Mouse (Mus musculus) forebrain, embryonic 16.5 days (tissue): ENCODE results near the gene Thada. TPM values are rescaled to one million over a fixed set of nuclear protein-coding genes. Genes with fewer than 3 reads are reported as not detected.

Experiments
- ATAC-seq: fragments of 200-750 bp; cut with Nextera tagmentation; 2 replicates; pipeline ENCODE4 v1.8.0; 2017; ENCODE audit warnings: mild to moderate bottlenecking, moderate library complexity
- H3K27ac ChIP-seq: fragments of 300-500 bp; sonication (generic); 2 replicates; pipeline ENCODE4 v1.5.1; 2014; ENCODE audit warnings: low read length, control low read depth
- H3K27me3 ChIP-seq: fragments of 300-500 bp; sonication (generic); replicated peaks from 2 replicates; pipeline ENCODE4 v1.6.1; 2014; ENCODE audit warnings: low read length; ENCODE audit not compliant: control insufficient read depth, insufficient read depth
- H3K36me3 ChIP-seq: fragments of 300-500 bp; sonication (generic); 2 replicates; pipeline ENCODE4 v1.6.1; 2014; ENCODE audit not compliant: control insufficient read depth, insufficient read depth
- H3K4me1 ChIP-seq: fragments of 300-500 bp; sonication (generic); replicated peaks from 2 replicates; pipeline ENCODE4 v1.6.1; 2014; ENCODE audit warnings: low read length; ENCODE audit not compliant: control insufficient read depth, insufficient read depth
- H3K4me2 ChIP-seq: fragments of 300-500 bp; sonication (generic); 2 replicates; pipeline ENCODE4 v1.6.1; 2014; ENCODE audit warnings: mild to moderate bottlenecking, low read length, control low read depth
- H3K4me3 ChIP-seq: fragments of 300-500 bp; sonication (generic); replicated peaks from 2 replicates; pipeline ENCODE4 v1.5.1; 2014; ENCODE audit warnings: mild to moderate bottlenecking, low read length, control low read depth
- H3K9ac ChIP-seq: fragments of 300-500 bp; sonication (generic); replicated peaks from 2 replicates; pipeline ENCODE4 v1.6.1; 2014; ENCODE audit warnings: low read depth, low read length, control low read depth
- H3K9me3 ChIP-seq: fragments of 300-500 bp; sonication (generic); 2 replicates; pipeline ENCODE4 v1.6.1; 2016; ENCODE audit warnings: low read length; ENCODE audit not compliant: control insufficient read depth
- whole genome bisulfite sequencing: fragments of 180-500 bp; shearing (Covaris S2); extraction: QIAGEN DNeasy Blood & Tissue Kit; methylation state at CpG from one replicate; pipeline ENCODE4 v1.1.7; 2014; 5-methylcytosine and 5-hydroxymethylcytosine counted together
- polyA plus RNA-seq: library from polyadenylated mRNA; unstranded; fragments of >200 nt; fragmentation: Nextera tagmentation; extraction: Ambion mirVana; gene quantifications from 2 replicates; pipeline ENCODE4 v1.2.1, GENCODE M21; 2015

Gene Thada
- polyA plus RNA-seq, 1 experiment from 2014 or later, result 6.6 TPM

DNA sequence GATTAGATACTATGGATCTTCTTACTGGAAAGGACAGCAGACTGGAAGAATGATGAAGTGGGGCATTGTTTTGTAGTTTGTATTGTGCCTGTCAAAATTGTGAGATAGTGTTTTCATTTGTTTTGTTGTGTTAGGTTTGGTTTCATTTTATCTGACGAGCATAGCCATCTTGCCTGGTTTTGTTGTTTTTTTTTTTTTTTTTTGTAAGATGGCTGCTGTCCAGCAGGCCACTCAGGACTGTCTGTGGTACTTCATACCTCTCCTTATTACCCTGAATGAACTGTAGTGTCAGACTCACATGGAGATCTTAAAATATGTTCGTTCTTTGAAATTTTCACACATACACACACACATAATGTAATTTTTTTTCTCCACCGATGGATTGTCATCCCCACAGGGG is 36.3 kb upstream of the Thada start:
- no peak overlapping the region for H3K4me2 ChIP-seq
- no peaks in the 10 kb centered on the region for H3K9me3 ChIP-seq

DNA sequence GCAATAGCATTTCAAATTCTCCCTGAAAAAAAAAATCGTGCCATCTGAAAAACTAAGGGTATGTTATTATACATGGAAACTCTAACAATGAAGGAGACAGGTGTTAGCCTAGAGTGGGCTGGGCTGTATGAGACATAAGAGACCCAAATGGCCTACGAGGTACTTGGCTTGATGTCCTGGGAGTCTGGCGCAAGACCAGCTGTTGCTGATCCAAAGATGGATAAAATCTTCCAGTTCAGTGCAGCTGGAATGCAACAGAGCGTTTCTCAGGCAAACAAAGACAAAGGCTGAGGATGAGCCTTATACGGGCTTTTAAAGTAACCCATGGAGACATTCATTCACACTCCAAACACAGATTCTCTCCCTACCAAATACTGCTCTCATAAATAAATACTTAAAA is 32.6 kb upstream of the Thada start:
- no peak for ATAC-seq
- H3K27me3 ChIP-seq, result no peaks in the 10 kb centered on the region
- WGBS, result 24% methylated on average over 5 of the region's 5 CpGs

More for the DNA sequence above, 36.3 kb upstream of the Thada start:
- WGBS, result 74% methylated on average over 3 of the region's 3 CpGs
- no peak overlapping the region for H3K9ac ChIP-seq
- no peak for ATAC-seq
- no peaks in the 10 kb centered on the region for H3K4me1 ChIP-seq
- H3K4me3 ChIP-seq, result no peak overlapping the region
- H3K27ac ChIP-seq, result no peak overlapping the region
- H3K36me3 ChIP-seq, result no peaks in the 10 kb centered on the region
- no peaks in the 10 kb centered on the region for H3K27me3 ChIP-seq

DNA sequence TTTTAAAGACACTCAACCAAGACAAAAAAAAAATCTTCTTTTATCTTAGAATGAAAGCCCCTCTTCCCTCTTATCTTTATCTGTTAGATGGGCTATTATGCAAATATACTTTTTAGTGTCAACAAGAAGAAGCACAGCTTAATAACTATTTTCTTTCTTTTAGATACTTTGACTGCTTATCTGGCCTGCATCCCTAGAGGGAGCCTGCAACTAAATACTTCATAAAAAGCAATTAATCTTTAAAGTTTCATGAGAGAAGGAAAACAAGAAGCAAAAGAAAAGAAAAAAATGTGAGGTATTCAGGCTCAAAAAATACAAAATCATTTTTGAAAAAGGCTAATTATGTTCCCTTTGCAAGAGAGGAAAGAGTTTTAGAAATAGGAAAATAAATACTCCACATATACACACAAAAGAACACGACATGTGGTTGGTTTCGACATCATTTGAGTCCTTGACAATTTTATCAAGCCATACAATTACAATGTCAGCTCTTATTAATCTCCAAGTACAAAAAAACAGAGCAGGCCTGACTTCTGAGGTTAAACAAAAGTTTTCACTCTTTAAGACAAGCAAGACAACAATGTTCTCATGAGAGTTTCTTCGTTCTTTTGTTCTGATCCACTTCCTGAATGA is 32.1 kb upstream of the Thada start:
- 59% methylated on average over 3 of the region's 3 CpGs for WGBS

More for the DNA sequence above, 32.6 kb upstream of the Thada start:
- Histone ChIP-seq H3K9me3 (no peaks in the 10 kb centered on the region), H3K9ac (no peak overlapping the region), H3K36me3 (no peaks in the 10 kb centered on the region), H3K4me3 (no peak overlapping the region), H3K27ac (no peak overlapping the region), H3K4me1 (no peaks in the 10 kb centered on the region), H3K4me2 (no peak overlapping the region)

DNA sequence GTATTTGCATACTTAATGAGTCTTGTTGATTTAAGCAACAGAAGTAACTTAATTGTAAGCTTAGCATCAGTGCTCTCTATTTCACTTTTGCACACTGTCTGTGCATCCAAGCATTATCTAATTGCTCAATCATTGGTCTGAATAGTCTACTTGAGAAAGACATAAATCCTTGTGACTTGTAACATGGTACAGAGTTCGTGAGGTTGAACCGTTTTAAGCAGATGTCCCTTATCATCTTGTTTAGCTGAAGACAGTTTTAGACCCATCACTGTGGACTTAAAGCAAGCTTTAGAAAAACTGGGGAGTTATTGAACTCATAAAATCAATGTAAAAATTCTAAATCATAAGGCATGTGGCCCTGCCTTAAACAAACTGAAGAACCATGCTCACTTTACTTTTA is 31.6 kb upstream of the Thada start:
- Histone ChIP-seq H3K9me3 (no peaks in the 10 kb centered on the region), H3K4me1 (no peaks in the 10 kb centered on the region), H3K9ac (no peak overlapping the region), H3K27ac (no peak overlapping the region), H3K4me3 (no peak overlapping the region), H3K4me2 (no peak overlapping the region), H3K36me3 (no peaks in the 10 kb centered on the region), H3K27me3 (no peaks in the 10 kb centered on the region)
- no peak for ATAC-seq
- 61% methylated on average over 2 of the region's 2 CpGs for WGBS

More for the DNA sequence above, 32.1 kb upstream of the Thada start:
- Histone ChIP-seq H3K36me3 (no peaks in the 10 kb centered on the region), H3K4me3 (no peak overlapping the region), H3K4me2 (no peak overlapping the region), H3K9me3 (no peaks in the 10 kb centered on the region), H3K4me1 (no peaks in the 10 kb centered on the region), H3K27ac (no peak overlapping the region), H3K9ac (no peak overlapping the region), H3K27me3 (no peaks in the 10 kb centered on the region)
- ATAC-seq, result no peak

- Histone ChIP-seq H3K27ac (no peak overlapping the region), H3K4me2 (no peak overlapping the region), H3K9me3 (no peaks in the 10 kb centered on the region), H3K4me3 (no peak overlapping the region), H3K9ac (no peak overlapping the region), H3K36me3 (no peaks in the 10 kb centered on the region), H3K4me1 (no peaks in the 10 kb centered on the region), H3K27me3 (no peaks in the 10 kb centered on the region)
- no peak for ATAC-seq
- WGBS, result 77% methylated on average over 5 of the region's 5 CpGs
Measured at GRCm38 (mm10) chr17:84497026-84497425, 31.0 kb upstream of the Thada start.

- no peak for ATAC-seq
- Histone ChIP-seq H3K9me3 (no peaks in the 10 kb centered on the region), H3K4me2 (no peak overlapping the region), H3K9ac (no peak overlapping the region), H3K36me3 (no peaks in the 10 kb centered on the region), H3K27ac (no peak overlapping the region), H3K27me3 (no peaks in the 10 kb centered on the region), H3K4me1 (no peaks in the 10 kb centered on the region), H3K4me3 (no peak overlapping the region)
- 20% methylated on average over 5 of the region's 5 CpGs for WGBS
Measured at GRCm38 (mm10) chr17:84492255-84492880, 26.4 kb upstream of the Thada start.

GRCm38 (mm10) chr17:84487415-84487814 is 21.4 kb upstream of the Thada start:
- WGBS, result 84% methylated on average over 2 of the region's 2 CpGs
- no peaks in the 10 kb centered on the region for H3K9me3 ChIP-seq
- ATAC-seq, result no peak
- no peaks in the 10 kb centered on the region for H3K27me3 ChIP-seq
- H3K36me3 ChIP-seq, result no peaks in the 10 kb centered on the region
- no peak overlapping the region for H3K9ac ChIP-seq
- H3K4me2 ChIP-seq, result no peak overlapping the region
- H3K27ac ChIP-seq, result no peak overlapping the region
- no peak overlapping the region for H3K4me3 ChIP-seq
- no peaks in the 10 kb centered on the region for H3K4me1 ChIP-seq

GRCm38 (mm10) chr17:84483673-84484320 is 17.8 kb upstream of the Thada start:
- no peaks in the 10 kb centered on the region for H3K27me3 ChIP-seq
- 73% methylated on average over 6 of the region's 6 CpGs for WGBS
- H3K4me1 ChIP-seq, result 0 out of 2 replicates have a peak, but pooled peaks cover 3% of the 10 kb centered on the region
- no peak overlapping the region for H3K9ac ChIP-seq
- no peak overlapping the region for H3K4me3 ChIP-seq
- no peak for ATAC-seq
- no peaks in the 10 kb centered on the region for H3K9me3 ChIP-seq
- H3K4me2 ChIP-seq, result no peak overlapping the region
- no peaks in the 10 kb centered on the region for H3K36me3 ChIP-seq
- no peak overlapping the region for H3K27ac ChIP-seq

- H3K4me3 ChIP-seq, result no peak overlapping the region
- WGBS, result 88% methylated on average over 3 of the region's 3 CpGs
- H3K27me3 ChIP-seq, result no peaks in the 10 kb centered on the region
- ATAC-seq, result no peak
- no peaks in the 10 kb centered on the region for H3K9me3 ChIP-seq
- 0 out of 2 replicates have a peak, but pooled peaks cover 3% of the 10 kb centered on the region for H3K4me1 ChIP-seq
- no peak overlapping the region for H3K27ac ChIP-seq
- H3K4me2 ChIP-seq, result no peak overlapping the region
- no peaks in the 10 kb centered on the region for H3K36me3 ChIP-seq
- no peak overlapping the region for H3K9ac ChIP-seq
Measured at GRCm38 (mm10) chr17:84482831-84483230, 16.8 kb upstream of the Thada start.
